Mouse (Mus musculus): ENCODE data around the gene Marveld1.

The Marveld1 gene

DNA sequence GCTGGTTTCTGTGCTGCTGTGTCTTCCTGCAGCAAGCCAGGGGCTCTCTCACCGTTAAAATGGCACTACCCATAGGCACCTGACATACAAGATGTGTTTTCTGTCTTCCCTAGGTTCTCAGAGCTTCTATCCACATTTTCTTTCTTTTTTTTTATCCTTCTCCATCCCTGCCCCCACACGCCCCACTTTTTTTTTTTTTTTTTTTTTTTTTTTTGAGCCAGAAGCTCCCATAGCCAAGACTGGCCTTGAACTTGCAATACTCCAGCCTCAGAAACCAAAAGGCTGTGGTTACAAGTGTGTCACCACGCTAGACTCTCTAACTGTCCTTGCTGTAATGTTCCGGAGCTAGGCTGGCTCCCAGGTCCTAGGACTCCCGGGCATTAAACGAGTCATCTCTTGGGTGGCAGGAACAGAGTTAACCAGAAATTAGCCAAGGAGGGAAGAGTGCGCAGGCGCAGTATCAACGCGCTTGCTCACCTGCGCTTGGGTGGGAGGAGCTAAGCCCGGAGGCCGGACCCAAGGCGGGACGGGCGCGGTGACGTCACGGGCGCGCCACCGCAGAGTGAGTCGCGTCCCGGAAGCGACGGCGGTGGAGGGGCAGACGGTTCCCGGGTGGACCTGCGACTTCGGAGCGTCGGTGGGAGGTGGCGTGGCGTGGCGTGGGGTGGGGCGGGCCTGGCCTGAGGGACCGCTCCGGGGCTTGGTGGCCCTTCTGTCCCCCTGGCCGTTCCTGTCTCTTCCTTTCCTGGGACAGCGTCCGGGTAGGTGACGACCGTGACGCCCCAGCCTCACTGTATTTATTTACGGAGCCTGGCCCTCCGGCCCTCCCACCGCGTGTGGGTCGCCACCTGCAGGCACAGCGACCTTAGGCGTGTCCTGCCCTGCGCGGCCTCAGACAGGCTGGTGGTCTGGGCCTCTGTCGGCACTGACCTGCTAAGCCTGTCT is 23.1 kb downstream of the Marveld1 start:
- peak; percentile 75 for DNase-seq (ENCODE audit: low spot score)

GRCm38 (mm10) chr19:42176841-42177240 is 29.6 kb downstream of the Marveld1 start:
- DNase-seq (ENCODE audit: low spot score): no peak

DNA sequence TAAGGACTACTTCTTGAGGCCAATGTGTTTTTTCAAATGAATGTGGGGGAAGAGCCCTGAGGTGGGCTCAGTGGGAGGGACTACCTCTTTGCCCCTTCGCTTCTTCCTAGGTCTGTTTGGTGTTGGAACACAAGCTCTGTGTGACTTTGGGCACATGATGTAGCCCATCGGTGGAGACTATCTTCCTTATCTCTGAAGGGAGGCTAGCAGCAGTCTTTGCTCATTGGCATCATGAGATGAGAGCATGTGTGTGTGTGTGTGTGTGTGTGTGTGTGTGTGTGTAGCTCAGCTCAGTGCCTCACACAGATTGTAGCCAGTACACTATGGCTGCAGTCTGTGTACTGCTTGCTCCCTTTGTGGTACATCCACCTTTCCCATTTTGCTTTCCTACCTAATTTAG is 30.3 kb downstream of the Marveld1 start:
- no peak for DNase-seq (ENCODE audit: low spot score)

GRCm38 (mm10) chr19:42179356-42179755 is 32.2 kb downstream of the Marveld1 start:
- no peak for DNase-seq (ENCODE audit: low spot score)

DNA sequence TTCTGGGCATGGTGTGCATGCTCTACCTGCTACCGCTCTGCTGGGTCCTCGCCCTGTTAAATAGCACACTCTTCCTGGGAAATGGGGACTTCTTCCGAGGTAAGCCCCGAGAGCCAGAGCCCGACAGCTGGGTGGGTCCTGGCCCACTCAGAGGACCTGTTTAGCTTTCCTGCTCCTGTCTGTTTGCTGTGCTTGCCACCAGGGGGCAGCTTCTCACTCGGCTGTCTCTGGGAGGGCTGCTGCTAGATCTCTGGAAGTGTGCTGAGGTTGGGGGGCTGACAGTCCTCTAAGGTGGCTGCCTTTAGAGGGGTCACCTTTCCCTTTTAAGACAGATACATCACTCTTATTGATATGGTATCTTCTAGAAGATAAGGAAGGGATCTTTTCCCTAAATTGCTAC is 35.5 kb downstream of the Marveld1 start:
- no peak for DNase-seq (ENCODE audit: low spot score)

- no peak for DNase-seq (ENCODE audit: low spot score)
These were observed 42.5 kb downstream of the Marveld1 start for GRCm38 (mm10) chr19:42189735-42190134.

DNA sequence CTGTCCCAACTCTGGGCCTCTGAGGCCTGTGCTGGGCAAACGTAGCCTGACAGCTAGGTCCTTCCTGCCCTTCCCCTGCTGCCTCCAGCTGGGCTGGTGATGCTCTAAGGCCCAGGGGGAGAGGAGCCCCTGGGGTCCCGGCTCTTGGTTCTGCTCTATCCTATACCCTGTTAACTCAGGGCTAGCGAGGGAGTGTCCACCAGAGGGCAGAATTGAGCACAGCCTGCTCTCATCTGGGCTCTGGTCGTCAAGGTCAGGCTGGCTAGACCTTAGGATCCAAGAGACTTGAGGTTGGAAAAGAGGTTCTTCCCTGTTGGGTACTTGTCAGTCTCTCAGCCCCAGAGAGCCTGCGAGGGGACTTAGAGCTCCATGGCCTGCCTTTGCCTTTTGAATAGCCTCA is 43.3 kb downstream of the Marveld1 start:
- no peak for DNase-seq (ENCODE audit: low spot score)

GRCm38 (mm10) chr19:42193311-42193710 is 46.1 kb downstream of the Marveld1 start:
- no peak for DNase-seq (ENCODE audit: low spot score)

DNA sequence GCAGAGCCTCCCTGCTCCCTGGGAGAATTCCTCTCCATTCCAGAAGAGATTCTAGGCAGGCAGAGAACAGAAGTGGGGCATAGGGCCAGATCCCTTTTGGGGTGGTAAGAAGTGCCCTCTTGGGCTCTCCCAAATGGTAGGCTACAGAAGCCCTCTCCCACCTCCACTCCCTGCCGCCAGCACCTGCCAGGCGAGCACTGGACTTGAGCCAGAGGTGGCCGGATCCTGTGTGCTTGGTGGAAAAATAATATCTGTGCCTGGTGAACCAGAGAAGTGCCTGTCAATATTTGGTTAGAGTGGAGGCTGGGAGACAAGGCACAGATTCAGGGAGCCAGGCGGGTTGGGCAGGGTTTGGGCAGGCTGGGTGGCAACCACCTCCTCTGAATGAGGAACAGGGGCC is 49.2 kb downstream of the Marveld1 start:
- DNase-seq (ENCODE audit: low spot score): no peak

GRCm38 (mm10) chr19:42197066-42197465 is 49.9 kb downstream of the Marveld1 start:
- DNase-seq (ENCODE audit: low spot score): no peak

DNA sequence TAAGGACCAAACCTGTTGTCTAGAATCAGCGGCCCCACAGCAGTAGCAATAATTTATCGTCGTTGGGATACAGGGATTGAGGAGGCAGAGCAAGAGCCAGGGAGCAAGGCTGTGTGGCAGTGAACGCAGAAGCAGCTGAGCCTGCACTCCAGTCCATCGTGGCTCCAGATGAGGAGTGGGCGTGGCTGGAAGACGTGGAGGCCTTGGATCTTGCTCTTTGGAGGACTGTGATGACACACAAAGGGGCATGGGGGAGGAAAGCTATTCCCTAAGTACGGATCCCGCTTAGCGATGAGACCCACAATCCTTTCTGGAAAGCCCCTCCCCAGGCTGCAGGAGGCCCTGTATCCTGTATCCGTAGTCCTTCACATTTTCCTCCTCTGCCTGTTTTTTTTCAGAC is 50.8 kb downstream of the Marveld1 start:
- DNase-seq (ENCODE audit: low spot score): no peak

All from layer of hippocampus, adult 9-10 months (tissue).